Mouse (Mus musculus) naive thymus-derived CD4-positive, alpha-beta T cell, adult 5 months (primary cell): ENCODE measurements around the gene Add2. TPM values are rescaled to one million over a fixed set of nuclear protein-coding genes. Genes with fewer than 3 reads are reported as not detected.

Experiments used
- polyA plus RNA-seq: library from polyadenylated mRNA; unstranded; fragments of 100-300 nt; shearing (Covaris generic); gene quantifications from one replicate; pipeline ENCODE4 v1.2.1, GENCODE M21; 2017

Gene Add2
- polyA plus RNA-seq = not detected

DNA sequence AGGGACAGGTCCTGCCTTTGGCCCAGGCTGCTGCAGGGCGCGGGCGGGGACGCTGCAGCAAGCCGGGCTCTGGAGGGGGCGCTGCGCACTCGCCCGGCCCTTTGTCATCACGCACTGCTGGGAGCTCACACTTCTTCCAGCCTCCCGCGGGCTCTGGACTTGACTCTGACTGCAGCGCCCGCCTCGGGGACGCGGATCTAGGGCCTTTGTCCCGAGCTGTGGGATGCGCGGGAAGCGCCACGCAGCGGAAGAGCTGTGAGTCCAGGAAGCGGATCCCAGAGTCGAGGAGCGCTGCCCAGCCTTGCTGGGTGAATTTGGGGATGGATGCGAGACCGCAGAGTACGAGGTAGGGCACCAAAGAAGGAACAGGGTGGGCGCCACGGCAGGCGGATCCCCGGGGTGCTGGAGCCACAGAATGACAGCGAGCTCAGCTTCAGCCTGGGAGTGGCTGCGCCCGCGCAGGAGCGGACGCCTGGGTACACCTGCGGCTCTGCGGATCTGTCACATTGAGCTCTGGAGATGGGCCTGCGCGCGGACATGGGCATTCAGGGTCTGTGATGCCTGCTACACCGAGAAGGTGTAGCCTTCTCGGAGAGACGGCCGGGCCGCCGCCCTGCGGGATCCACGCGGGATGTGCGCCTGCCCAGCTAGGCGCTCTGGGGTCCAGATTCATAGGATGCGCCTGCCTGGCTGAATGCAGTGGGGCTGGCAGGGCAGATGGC is at the start of gene Add2:
Add2 (plus strand) TSS at position 81 of the 722 bp plus-strand sequence.

DNA sequence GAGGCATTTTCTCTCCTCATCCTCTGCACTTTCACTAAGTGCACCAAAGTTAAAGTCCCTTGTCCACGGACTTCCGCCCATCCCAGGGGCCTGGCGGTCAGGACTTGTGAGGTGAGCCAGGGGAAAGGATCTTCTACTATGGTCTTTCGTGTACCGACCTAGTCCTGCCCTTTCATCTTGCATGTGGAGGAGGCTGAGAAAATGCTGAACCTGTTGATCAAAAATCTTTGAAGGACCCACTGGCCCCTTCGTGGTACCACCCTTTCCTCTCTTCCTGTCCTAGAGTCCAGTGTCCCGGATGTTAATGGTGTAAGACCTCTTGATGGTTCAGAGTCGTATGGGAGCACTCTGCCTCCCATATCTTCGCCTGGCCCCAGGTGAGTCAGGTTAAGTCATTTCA is 12.6 kb upstream of the Add2 start, which contains the start of gene Figla:
Figla (plus strand) TSS at position 301 of the 400 bp plus-strand sequence.

Other genes starting within 250 kb of the Add2 start
- gene Nat8f6, start 207.7 kb upstream of the Add2 start, polyA plus RNA-seq = not detected
- not detected for gene Nat8f5, start 207.7 kb upstream of the Add2 start, polyA plus RNA-seq
- not detected for gene Nat8, start 196.6 kb upstream of the Add2 start, polyA plus RNA-seq
- gene Nat8f2, start 159.5 kb upstream of the Add2 start, polyA plus RNA-seq = not detected
- gene Nat8f4, start 123.8 kb upstream of the Add2 start, polyA plus RNA-seq = 2.8 TPM
- 25.1 TPM for gene Tprkb, start 116.8 kb upstream of the Add2 start, polyA plus RNA-seq
- gene Nat8f1, start 113.0 kb upstream of the Add2 start, polyA plus RNA-seq = 3.3 TPM
- 278 TPM for gene Dusp11, start 67.0 kb upstream of the Add2 start, polyA plus RNA-seq
- not detected for gene Figla, start 12.5 kb upstream of the Add2 start, polyA plus RNA-seq
- gene Tgfa, start 166.5 kb downstream of the Add2 start, polyA plus RNA-seq = not detected